Mouse (Mus musculus) midbrain, embryonic 11.5 days (tissue): ENCODE results near the gene Sirt7. TPM values are rescaled to one million over a fixed set of nuclear protein-coding genes. Genes with fewer than 3 reads are reported as not detected.

Experiments used
- ATAC-seq: fragments of 200-750 bp; cut with Nextera tagmentation; 2 replicates; pipeline ENCODE4 v1.8.0; 2017; ENCODE audit warnings: moderate TSS enrichment, moderate library complexity; ENCODE audit not compliant: low FRiP score
- DNase-seq: peaks from one replicate; pipeline ENCODE4 v3.0.0; 2015; ENCODE audit warnings: low spot score; ENCODE audit errors: missing footprints
- H3K27ac ChIP-seq: fragments of 300-500 bp; sonication (generic); 2 replicates; pipeline ENCODE4 v1.5.1; 2014; ENCODE audit warnings: low read depth, low read length
- H3K27me3 ChIP-seq: fragments of 300-500 bp; sonication (generic); 2 replicates; pipeline ENCODE4 v1.6.1; 2014; ENCODE audit warnings: mild to moderate bottlenecking, low read length, moderate library complexity, mixed read lengths; ENCODE audit not compliant: control insufficient read depth, insufficient read depth
- H3K36me3 ChIP-seq: fragments of 300-500 bp; sonication (generic); 2 replicates; pipeline ENCODE4 v1.6.1; 2014; ENCODE audit warnings: mild to moderate bottlenecking, low read length, moderate library complexity, mixed read lengths; ENCODE audit not compliant: control insufficient read depth, insufficient read depth
- H3K4me1 ChIP-seq: fragments of 300-500 bp; sonication (generic); 2 replicates; pipeline ENCODE4 v1.6.1; 2014; ENCODE audit warnings: low read length; ENCODE audit not compliant: control insufficient read depth, insufficient read depth
- H3K4me2 ChIP-seq: fragments of 300-500 bp; sonication (generic); 2 replicates; pipeline ENCODE4 v1.6.1; 2014; ENCODE audit warnings: mild to moderate bottlenecking, moderate library complexity
- H3K4me3 ChIP-seq: fragments of 300-500 bp; sonication (generic); 2 replicates; pipeline ENCODE4 v1.5.1; 2014; ENCODE audit warnings: low read depth, low read length
- H3K9ac ChIP-seq: fragments of 300-500 bp; sonication (generic); 2 replicates; pipeline ENCODE4 v1.6.1; 2014; ENCODE audit warnings: low read length
- H3K9me3 ChIP-seq: fragments of 300-500 bp; sonication (generic); 2 replicates; pipeline ENCODE4 v1.6.1; 2016; ENCODE audit warnings: low read length; ENCODE audit not compliant: control insufficient read depth
- WGBS: fragments of 180-500 bp; shearing (Covaris S2); extraction: QIAGEN DNeasy Blood & Tissue Kit; methylation state at CpG from one replicate; pipeline ENCODE4 v1.1.7; 2014; 5-methylcytosine and 5-hydroxymethylcytosine counted together
- polyA plus RNA-seq: library from polyadenylated mRNA; unstranded; fragments of >200 nt; fragmentation: Nextera tagmentation; extraction: Ambion mirVana; gene quantifications from 2 replicates; pipeline ENCODE4 v1.2.1, GENCODE M21; 2014

Gene Sirt7
- polyA plus RNA-seq, 1 experiment from 2014 or later, result 33.2 TPM

- H3K4me2 ChIP-seq, result peak within 1 kb of the TSS; percentile 96
- peak within 1 kb of the TSS; percentile 96 for H3K9ac ChIP-seq
- 5% methylated on average over 62 of the region's 75 CpGs for WGBS
- peak within 1 kb of the TSS; percentile 100 for H3K4me3 ChIP-seq
- ATAC-seq (peak; percentile 67), DNase-seq (peak; percentile 99)
- H3K36me3 ChIP-seq, result peaks cover 31% of the 10 kb centered on the region
- peaks cover 22% of the 10 kb centered on the region for H3K4me1 ChIP-seq
- H3K9me3 ChIP-seq, result no peaks in the 10 kb centered on the region; the same call in 1 of the 2 replicates
- no peaks in the 10 kb centered on the region for H3K27me3 ChIP-seq
- H3K27ac ChIP-seq, result peak within 1 kb of the TSS; percentile 91
These were observed 43.4 kb downstream of the Sirt7 start, which contains the start of gene Arhgdia for GRCm38 (mm10) chr11:120581490-120582267. Arhgdia (minus strand) TSS chr11:120581624.

- Histone ChIP-seq H3K4me1 (peaks cover 22% of the 10 kb centered on the region), H3K27me3 (no peaks in the 10 kb centered on the region), H3K9me3 (no peaks in the 10 kb centered on the region; the same call in 1 of the 2 replicates), H3K36me3 (peaks cover 29% of the 10 kb centered on the region), H3K4me3 (peak overlapping the region; percentile 100), H3K27ac (peak overlapping the region; percentile 91), H3K9ac (peak overlapping the region; percentile 96), H3K4me2 (peak overlapping the region; percentile 96)
- ATAC-seq (peak; percentile 25; the same call in 1 of the 2 replicates), DNase-seq (peak; percentile 93)
- WGBS, result under 1% methylated on average over 33 of the region's 44 CpGs
These were observed 44.1 kb downstream of the Sirt7 start for GRCm38 (mm10) chr11:120580871-120581331.

GRCm38 (mm10) chr11:120580190-120580589 is 44.9 kb downstream of the Sirt7 start:
- Histone ChIP-seq H3K27ac (no peak overlapping the region), H3K9ac (peak overlapping the region; percentile 96), H3K4me1 (peaks cover 22% of the 10 kb centered on the region), H3K27me3 (no peaks in the 10 kb centered on the region), H3K4me2 (peak overlapping the region; percentile 96), H3K4me3 (peak overlapping the region; percentile 100), H3K36me3 (peaks cover 25% of the 10 kb centered on the region), H3K9me3 (no peaks in the 10 kb centered on the region; the same call in 1 of the 2 replicates)
- DNase-seq, result no peak
- 65% methylated on average over 7 of the region's 7 CpGs for WGBS
- ATAC-seq, result no peak

- Histone ChIP-seq H3K27me3 (no peaks in the 10 kb centered on the region), H3K9me3 (no peaks in the 10 kb centered on the region; the same call in 1 of the 2 replicates), H3K9ac (peak overlapping the region; percentile 96), H3K36me3 (peaks cover 24% of the 10 kb centered on the region), H3K4me3 (peak overlapping the region; percentile 100), H3K27ac (no peak overlapping the region; the same call in 1 of the 2 replicates), H3K4me2 (peak overlapping the region; percentile 96), H3K4me1 (peaks cover 22% of the 10 kb centered on the region)
- 68% methylated on average over 15 of the region's 15 CpGs for WGBS
- ATAC-seq (no peak), DNase-seq (peak; percentile 99)
These were observed 45.5 kb downstream of the Sirt7 start for GRCm38 (mm10) chr11:120579316-120580107.

- DNase-seq (no peak), ATAC-seq (no peak)
- no peaks in the 10 kb centered on the region for H3K27me3 ChIP-seq
- peaks cover 24% of the 10 kb centered on the region for H3K36me3 ChIP-seq
- H3K9ac ChIP-seq, result no peak overlapping the region
- no peak overlapping the region; the same call in 1 of the 2 replicates for H3K4me3 ChIP-seq
- 88% methylated on average over 11 of the region's 11 CpGs for WGBS
- H3K4me2 ChIP-seq, result no peak overlapping the region
- H3K9me3 ChIP-seq, result no peaks in the 10 kb centered on the region; the same call in 1 of the 2 replicates
- no peak overlapping the region for H3K27ac ChIP-seq
- peaks cover 26% of the 10 kb centered on the region for H3K4me1 ChIP-seq
These were observed 46.3 kb downstream of the Sirt7 start for GRCm38 (mm10) chr11:120578694-120579243.

GRCm38 (mm10) chr11:120578024-120578693 is 46.9 kb downstream of the Sirt7 start:
- no peaks in the 10 kb centered on the region for H3K27me3 ChIP-seq
- ATAC-seq (no peak), DNase-seq (no peak)
- no peak overlapping the region for H3K9ac ChIP-seq
- no peak overlapping the region for H3K27ac ChIP-seq
- WGBS, result 93% methylated on average over 10 of the region's 10 CpGs
- no peaks in the 10 kb centered on the region for H3K9me3 ChIP-seq
- no peak overlapping the region for H3K4me3 ChIP-seq
- H3K36me3 ChIP-seq, result peaks cover 22% of the 10 kb centered on the region
- no peak overlapping the region for H3K4me2 ChIP-seq
- peaks cover 26% of the 10 kb centered on the region for H3K4me1 ChIP-seq

- Histone ChIP-seq H3K9ac (no peak overlapping the region), H3K4me2 (no peak overlapping the region), H3K27me3 (no peaks in the 10 kb centered on the region), H3K36me3 (peaks cover 22% of the 10 kb centered on the region), H3K4me1 (peaks cover 26% of the 10 kb centered on the region), H3K4me3 (no peak overlapping the region), H3K27ac (no peak overlapping the region), H3K9me3 (no peaks in the 10 kb centered on the region)
- DNase-seq, result no peak
- 77% methylated on average over 7 of the region's 7 CpGs for WGBS
- no peak for ATAC-seq
These were observed 47.6 kb downstream of the Sirt7 start for GRCm38 (mm10) chr11:120577211-120578023.
